Mouse (Mus musculus) forebrain, postnatal 0 days (tissue): ENCODE measurements around the gene March9. TPM values are rescaled to one million over a fixed set of nuclear protein-coding genes. Genes with fewer than 3 reads are reported as not detected.

Experiments
- ATAC-seq: fragments of 200-750 bp; cut with Nextera tagmentation; 2 replicates; pipeline ENCODE4 v1.8.0; 2017; ENCODE audit warnings: mild to moderate bottlenecking, moderate library complexity
- DNase-seq: peaks from one replicate; pipeline ENCODE4 v3.0.0-alpha.2; 2015
- H3K27ac ChIP-seq: fragments of 300-500 bp; sonication (generic); 2 replicates; pipeline ENCODE4 v1.5.1; 2014; ENCODE audit warnings: low read depth, mild to moderate bottlenecking, antibody characterized with exemption, low read length, moderate library complexity, mixed read lengths
- H3K27me3 ChIP-seq: fragments of 300-500 bp; sonication (generic); 2 replicates; pipeline ENCODE4 v1.6.1; 2014; ENCODE audit warnings: mild to moderate bottlenecking, low read length, mixed read lengths; ENCODE audit not compliant: insufficient read depth
- H3K36me3 ChIP-seq: fragments of 300-500 bp; sonication (generic); 2 replicates; pipeline ENCODE4 v1.6.1; 2014; ENCODE audit warnings: mild to moderate bottlenecking, moderate library complexity; ENCODE audit not compliant: insufficient read depth
- H3K4me1 ChIP-seq: fragments of 300-500 bp; sonication (generic); 2 replicates; pipeline ENCODE4 v1.6.1; 2014; ENCODE audit warnings: antibody characterized with exemption; ENCODE audit not compliant: insufficient read depth
- H3K4me2 ChIP-seq: fragments of 300-500 bp; sonication (generic); 2 replicates; pipeline ENCODE4 v1.6.1; 2014; ENCODE audit warnings: low read depth, mild to moderate bottlenecking, moderate library complexity
- H3K4me3 ChIP-seq: fragments of 300-500 bp; sonication (generic); 2 replicates; pipeline ENCODE4 v1.5.1; 2014; ENCODE audit warnings: low read depth, low read length, mixed read lengths
- H3K9ac ChIP-seq: fragments of 300-500 bp; sonication (generic); 2 replicates; pipeline ENCODE4 v1.6.1; 2014; ENCODE audit warnings: mild to moderate bottlenecking
- H3K9me3 ChIP-seq: fragments of 300-500 bp; sonication (generic); 2 replicates; pipeline ENCODE4 v1.6.1; 2016; ENCODE audit warnings: low read length
- CTCF ChIP-seq: sonication (generic); IDR thresholded peaks from 2 replicates; pipeline ENCODE4 v1.5.1; 2016; ENCODE audit warnings: antibody characterized with exemption, control low read depth, low read depth
- WGBS: fragments of 180-500 bp; shearing (Covaris S2); extraction: QIAGEN DNeasy Blood & Tissue Kit; methylation state at CpG from one replicate; pipeline ENCODE4 v1.1.7; 2014; 5-methylcytosine and 5-hydroxymethylcytosine counted together
- polyA plus RNA-seq: library from polyadenylated mRNA; unstranded; fragments of >200 nt; fragmentation: Nextera tagmentation; extraction: Ambion mirVana; gene quantifications from 2 replicates; pipeline ENCODE4 v1.2.1, GENCODE M21; 2015
- total RNA-seq: library from RNA; depleted of rRNA; stranded (reverse); fragments of >200 nt; gene quantifications from 2 replicates; pipeline ENCODE4 v1.2.3, GENCODE M21; 2014; rRNA removed

Gene March9
- total RNA-seq: 70.7 and 75.8 TPM in 2 replicates
- 7.9 and 8.1 TPM in 2 replicates for polyA plus RNA-seq

DNA sequence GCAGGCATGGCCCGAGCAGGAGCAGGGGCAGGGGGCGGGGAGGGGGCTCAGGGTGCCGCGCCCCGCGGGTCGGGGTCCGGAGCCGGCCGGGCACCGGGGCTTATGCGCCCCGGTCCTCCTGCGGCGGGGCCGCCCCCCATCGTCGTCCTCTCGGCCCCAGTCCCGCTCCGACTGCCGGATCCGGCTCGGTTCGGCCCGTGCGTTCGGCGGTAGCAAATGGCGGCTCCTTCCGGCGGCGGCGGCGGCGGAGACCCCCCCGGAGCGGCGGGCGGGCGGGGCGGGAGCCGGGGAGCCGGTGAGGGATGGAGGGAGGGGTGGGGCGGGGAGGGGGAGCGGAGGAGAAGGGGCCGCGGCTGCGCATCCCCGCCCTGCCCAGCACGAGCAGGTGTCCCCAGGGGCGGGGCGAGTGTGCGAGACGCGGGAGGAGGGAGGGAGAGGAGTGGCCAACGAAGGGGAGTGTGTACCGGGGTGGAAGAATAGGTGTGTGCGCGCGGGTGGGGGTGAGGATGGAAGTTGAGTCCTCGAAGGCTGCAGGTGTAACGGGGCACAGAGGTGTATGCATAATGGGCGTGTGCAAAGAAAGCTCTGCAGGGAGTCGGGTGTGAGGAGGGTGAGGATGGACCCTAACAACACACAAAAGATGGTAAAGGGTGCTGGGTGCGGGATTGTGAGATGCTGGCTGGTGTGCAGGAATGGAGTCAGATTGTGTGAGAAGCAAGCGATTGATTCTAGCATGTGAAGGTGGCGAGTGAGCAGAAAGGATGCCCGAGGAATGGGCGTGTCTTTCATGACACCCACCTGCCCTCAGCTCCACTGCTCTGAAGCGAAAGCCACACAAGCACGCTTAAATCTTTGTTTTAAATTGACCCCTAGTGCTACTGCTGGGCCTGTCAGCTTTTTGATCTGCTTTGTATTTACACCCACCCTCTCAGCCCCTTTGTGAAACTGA lies at the start of gene March9:
TSS of gene March9 (minus strand) at position 217 of the 949 bp plus-strand sequence.
- peaks cover 20% of the 10 kb centered on the region for H3K4me1 ChIP-seq
- H3K9me3 ChIP-seq: no peaks in the 10 kb centered on the region
- WGBS: 1% methylated on average over 63 of the region's 72 CpGs

GRCm38 (mm10) chr10:127108262-127108583 lies 48.2 kb upstream of the March9 start:
- no peaks in the 10 kb centered on the region for H3K27me3 ChIP-seq
- no peaks in the 10 kb centered on the region for H3K9me3 ChIP-seq
- WGBS: 74% methylated on average over 3 of the region's 3 CpGs
- ATAC-seq (no peak), DNase-seq (no peak)
- no peak overlapping the region for H3K4me2 ChIP-seq
- H3K36me3 ChIP-seq: peaks cover 26% of the 10 kb centered on the region
- H3K4me1 ChIP-seq: no peaks in the 10 kb centered on the region
- H3K4me3 ChIP-seq: no peak overlapping the region
- H3K9ac ChIP-seq: no peak overlapping the region
- no peak for TF ChIP-seq CTCF
- H3K27ac ChIP-seq: no peak overlapping the region

More for the DNA sequence above, at the start of gene March9:
- Histone ChIP-seq H3K27me3 (no peaks in the 10 kb centered on the region), H3K9ac (peak within 1 kb of the TSS; percentile 96), H3K36me3 (peaks cover 33% of the 10 kb centered on the region), H3K27ac (peak within 1 kb of the TSS; percentile 96), H3K4me3 (peak within 1 kb of the TSS; percentile 88), H3K4me2 (peak within 1 kb of the TSS; percentile 88)
- no peak for TF ChIP-seq CTCF
- DNase-seq (peak; percentile 91), ATAC-seq (peak; percentile 55)

GRCm38 (mm10) chr10:127107563-127108261 lies 47.7 kb upstream of the March9 start:
- Histone ChIP-seq H3K36me3 (peaks cover 21% of the 10 kb centered on the region), H3K27ac (no peak overlapping the region), H3K9ac (no peak overlapping the region), H3K9me3 (no peaks in the 10 kb centered on the region), H3K4me1 (no peaks in the 10 kb centered on the region), H3K4me2 (no peak overlapping the region), H3K27me3 (no peaks in the 10 kb centered on the region), H3K4me3 (no peak overlapping the region)
- no peak for TF ChIP-seq CTCF
- DNase-seq (no peak), ATAC-seq (no peak)
- 90% methylated on average over 16 of the region's 16 CpGs for WGBS

- no peak overlapping the region for H3K4me2 ChIP-seq
- H3K4me3 ChIP-seq: no peak overlapping the region
- no peak for DNase-seq
- no peak overlapping the region for H3K27ac ChIP-seq
- H3K9me3 ChIP-seq: no peaks in the 10 kb centered on the region
- no peaks in the 10 kb centered on the region for H3K27me3 ChIP-seq
- H3K4me1 ChIP-seq: no peaks in the 10 kb centered on the region
- H3K36me3 ChIP-seq: peaks cover 38% of the 10 kb centered on the region
- 83% methylated on average over 7 of the region's 7 CpGs for WGBS
- no peak overlapping the region for H3K9ac ChIP-seq
- no peak for TF ChIP-seq CTCF
- ATAC-seq: no peak
These were observed 43.6 kb upstream of the March9 start for GRCm38 (mm10) chr10:127103631-127104030.

GRCm38 (mm10) chr10:127101151-127101550 lies 41.2 kb upstream of the March9 start:
- Histone ChIP-seq H3K4me1 (no peaks in the 10 kb centered on the region), H3K4me2 (no peak overlapping the region), H3K27me3 (no peaks in the 10 kb centered on the region), H3K27ac (no peak overlapping the region), H3K9me3 (no peaks in the 10 kb centered on the region), H3K4me3 (no peak overlapping the region), H3K36me3 (peaks cover 48% of the 10 kb centered on the region), H3K9ac (no peak overlapping the region)
- TF ChIP-seq CTCF: no peak
- ATAC-seq: no peak
- WGBS: 89% methylated on average over 6 of the region's 6 CpGs
- no peak for DNase-seq

DNA sequence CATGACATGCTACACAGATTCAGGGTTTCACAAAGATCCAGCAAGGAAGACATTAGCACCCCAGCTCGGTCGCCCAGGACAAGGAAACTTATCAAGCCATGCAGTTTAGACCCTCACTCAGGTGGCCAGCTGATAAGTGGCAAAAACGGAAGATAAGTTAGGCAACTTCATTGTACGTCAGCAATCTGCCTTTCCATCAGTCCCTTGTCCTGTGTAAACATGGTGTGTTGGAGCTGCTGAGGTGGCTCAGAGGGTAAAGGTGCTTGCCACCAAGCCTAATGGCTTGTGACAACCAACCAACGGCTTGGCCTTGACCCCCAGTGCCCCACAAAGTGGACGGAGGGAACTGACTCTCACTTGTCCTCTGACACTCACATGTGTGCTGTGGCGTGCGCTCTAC lies 40.4 kb upstream of the March9 start:
- DNase-seq (no peak), ATAC-seq (no peak)
- Histone ChIP-seq H3K36me3 (peaks cover 51% of the 10 kb centered on the region), H3K27me3 (no peaks in the 10 kb centered on the region), H3K9me3 (no peaks in the 10 kb centered on the region), H3K4me1 (no peaks in the 10 kb centered on the region), H3K4me3 (no peak overlapping the region), H3K4me2 (no peak overlapping the region), H3K27ac (no peak overlapping the region), H3K9ac (no peak overlapping the region)
- TF ChIP-seq CTCF: no peak
- 91% methylated on average over 8 of the region's 8 CpGs for WGBS

- Histone ChIP-seq H3K4me2 (no peak overlapping the region), H3K4me1 (no peaks in the 10 kb centered on the region), H3K27ac (no peak overlapping the region), H3K4me3 (no peak overlapping the region), H3K9me3 (no peaks in the 10 kb centered on the region), H3K36me3 (peaks cover 55% of the 10 kb centered on the region), H3K27me3 (no peaks in the 10 kb centered on the region), H3K9ac (no peak overlapping the region)
- DNase-seq (no peak), ATAC-seq (no peak)
- 95% methylated on average over 15 of the region's 15 CpGs for WGBS
- TF ChIP-seq CTCF: no peak
These were observed 39.9 kb upstream of the March9 start for GRCm38 (mm10) chr10:127099868-127100267.
